Mouse (Mus musculus): ENCODE results near the gene Tyrp1. TPM values are rescaled to one million over a fixed set of nuclear protein-coding genes. Genes with fewer than 3 reads are reported as not detected.

The Tyrp1 gene
- total RNA-seq, 2 experiments from 2014 or later = 0.16 TPM; not detected in 1

DNA sequence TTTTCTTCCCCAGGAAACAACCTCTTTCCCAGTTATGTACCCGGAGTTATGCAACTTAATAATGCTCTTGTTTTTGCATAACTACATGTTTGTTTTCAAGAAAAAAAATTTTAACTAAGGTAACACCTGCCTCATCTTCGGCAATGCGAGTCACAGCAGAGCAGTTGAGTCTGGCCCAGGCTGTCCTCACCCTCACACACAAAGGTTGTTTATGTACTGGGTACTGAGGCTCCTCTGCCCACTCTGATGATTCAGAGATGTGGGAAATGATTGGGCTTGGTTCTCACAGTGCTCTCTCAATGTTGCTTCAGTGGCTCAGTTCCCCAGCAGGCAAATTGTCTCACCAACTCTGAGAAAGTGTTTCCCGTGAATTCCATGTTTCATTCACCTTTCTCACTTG lies 52.7 kb downstream of the Tyrp1 start:
- DNase-seq = no peak

DNA sequence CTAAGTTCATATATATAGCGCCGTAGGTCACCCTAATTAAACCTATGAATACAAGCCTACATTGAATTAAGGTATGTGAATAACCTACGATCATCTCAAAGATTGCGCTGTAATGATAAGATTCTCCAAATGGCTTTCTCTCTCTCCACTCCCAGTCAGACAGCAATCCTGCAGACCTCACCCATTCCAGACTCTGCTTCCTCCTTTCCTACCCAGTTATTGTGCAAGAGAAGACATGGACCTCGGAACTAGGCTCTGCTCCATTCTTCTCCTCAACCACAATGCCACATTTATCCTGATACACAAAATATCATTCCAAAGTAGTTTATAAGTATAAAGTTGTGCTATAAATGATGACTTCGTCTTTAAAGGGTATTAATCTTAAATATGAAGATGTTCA lies 57.1 kb downstream of the Tyrp1 start:
- no peak for DNase-seq
- intact Hi-C loops (cut with DNase I) = no loop called here

More for the DNA sequence above, 52.7 kb downstream of the Tyrp1 start:
- intact Hi-C loops (cut with DNase I) = no loop called here

DNA sequence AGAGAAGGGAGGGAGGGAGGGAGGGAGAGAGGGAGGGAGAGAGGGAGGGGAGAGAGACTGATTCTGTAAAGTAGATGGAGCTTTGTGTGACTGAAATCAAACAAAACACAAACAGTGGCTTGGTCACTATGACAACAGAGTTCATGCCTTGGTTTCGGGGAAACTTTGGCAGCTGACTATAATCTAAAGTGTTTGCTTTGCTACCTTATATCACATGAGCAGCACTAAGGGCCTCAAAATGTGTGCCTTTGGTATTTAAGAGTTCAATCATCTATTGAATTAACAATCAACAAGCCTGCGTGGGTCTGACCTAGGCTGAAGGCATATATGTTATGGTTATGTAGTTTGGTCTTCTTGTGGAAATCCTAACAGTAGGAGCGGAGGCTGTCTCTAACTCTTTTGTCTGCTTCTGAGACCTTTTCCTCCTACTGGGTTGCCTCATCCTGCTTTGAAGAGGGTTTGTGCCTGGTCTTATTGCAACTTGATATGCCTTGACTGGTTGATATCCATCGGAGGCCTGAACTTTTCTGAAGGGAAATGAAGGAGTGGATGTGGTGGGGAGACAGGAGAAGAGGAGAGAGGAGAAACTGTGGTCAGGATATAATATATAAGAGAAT lies 61.5 kb downstream of the Tyrp1 start:
- DNase-seq = no peak
- intact Hi-C loops (cut with DNase I) = no loop called here

Other genes starting within 250 kb of the Tyrp1 start
- gene Lurap1l, start 76.5 kb downstream of the Tyrp1 start, total RNA-seq (2021) = 1 to 10 TPM; 2.4 to 3.2 TPM